Mouse (Mus musculus): Measurements from ENCODE around the gene Galntl6. TPM values are rescaled to one million over a fixed set of nuclear protein-coding genes. Genes with fewer than 3 reads are reported as not detected.

Gene Galntl6
- total and polyA plus RNA-seq, 3 experiments = not detected

GRCm38 (mm10) chr8:58084931-58085330 is 827.5 kb downstream of the Galntl6 start:
- H3K9me3 ChIP-seq (replicated peaks; ENCODE audit: low read length) = no peaks in the 10 kb centered on the region
- H3K4me3 ChIP-seq (replicated peaks in 1 of 3; ENCODE audit: low read depth in 2 of 3, low read length in 2 of 3, poor library complexity in 1 of 3) = no peak overlapping the region
- H3K4me1 ChIP-seq (ENCODE audit: control insufficient read depth in 1 of 2, insufficient read depth in 2 of 2) = peaks cover 0 to 9% of the 10 kb centered on the region in 2 experiments; a peak in 1 of 4 replicates
- H3K9ac ChIP-seq (ENCODE audit: insufficient read depth, low read depth) = no peak overlapping the region
- no peak for DNase-seq (ENCODE audit: extremely low read depth)
- TF ChIP-seq TBP (conservative IDR thresholded peaks at IDR 0.05; ENCODE audit: low read depth, low read length) = no peak
- TF ChIP-seq MYC (IDR thresholded peaks at IDR 0.05; ENCODE audit: low read depth, low read length) = no peak
- no peak for TF ChIP-seq IRF4 (IDR thresholded peaks at IDR 0.05; ENCODE audit: low read depth, low read length)
- TF ChIP-seq PAX5 (IDR thresholded peaks at IDR 0.05; ENCODE audit: low read length) = no peak
- dilution Hi-C loops (cut with MboI; ENCODE audit: extremely low pct_ligation_motif_present, extremely low pct_unique_long_range_greater_than_20kb, low sequenced_read_pairs) (no loop called here), in situ Hi-C loops (cut with MboI; ENCODE audit: low pct_ligation_motif_present, low pct_unique_long_range_greater_than_20kb, low sequenced_read_pairs) (no loop called here)
- H3K27ac ChIP-seq (ENCODE audit: insufficient read depth, low read depth) = no peak overlapping the region
- H3K36me3 ChIP-seq (replicated peaks in 1 of 2; ENCODE audit: control insufficient read depth in 1 of 2, insufficient read depth in 1 of 2, low read length in 1 of 2) = no peaks in the 10 kb centered on the region
- no peak overlapping the region for H3K4me2 ChIP-seq (ENCODE audit: insufficient read depth, low read depth, poor library complexity, severe bottlenecking)
- no peaks in the 10 kb centered on the region for H3K27me3 ChIP-seq (replicated peaks)
- no peaks in the 10 kb centered on the region for H3K79me2 ChIP-seq (replicated peaks; ENCODE audit: control insufficient read depth, extremely low read depth, insufficient read depth, poor library complexity, severe bottlenecking)

GRCm38 (mm10) chr8:58081715-58082114 is 830.7 kb downstream of the Galntl6 start:
- Histone ChIP-seq H3K9me3 (replicated peaks; ENCODE audit: low read length) (no peaks in the 10 kb centered on the region), H3K9ac (ENCODE audit: insufficient read depth, low read depth) (no peak overlapping the region), H3K27me3 (replicated peaks) (no peaks in the 10 kb centered on the region), H3K36me3 (replicated peaks in 1 of 2; ENCODE audit: control insufficient read depth in 1 of 2, insufficient read depth in 1 of 2, low read length in 1 of 2) (no peaks in the 10 kb centered on the region), H3K4me2 (ENCODE audit: insufficient read depth, low read depth, poor library complexity, severe bottlenecking) (no peak overlapping the region), H3K4me1 (ENCODE audit: control insufficient read depth in 1 of 2, insufficient read depth in 2 of 2) (peaks cover 0 to 9% of the 10 kb centered on the region in 2 experiments; a peak in 1 of 4 replicates), H3K27ac (ENCODE audit: insufficient read depth, low read depth) (no peak overlapping the region), H3K79me2 (replicated peaks; ENCODE audit: control insufficient read depth, extremely low read depth, insufficient read depth, poor library complexity, severe bottlenecking) (no peaks in the 10 kb centered on the region), H3K4me3 (replicated peaks in 1 of 3; ENCODE audit: low read depth in 2 of 3, low read length in 2 of 3, poor library complexity in 1 of 3) (no peak overlapping the region)
- in situ Hi-C loops (cut with MboI; ENCODE audit: low pct_ligation_motif_present, low pct_unique_long_range_greater_than_20kb, low sequenced_read_pairs) (no loop called here), dilution Hi-C loops (cut with MboI; ENCODE audit: extremely low pct_ligation_motif_present, extremely low pct_unique_long_range_greater_than_20kb, low sequenced_read_pairs) (no loop called here)
- TF ChIP-seq ELF1 (IDR thresholded peaks at IDR 0.05; ENCODE audit: low read depth, low read length) (no peak), MAFK (IDR thresholded peaks at IDR 0.05; ENCODE audit: insufficient replicate concordance, low read length) (no peak), E2F4 (IDR thresholded peaks at IDR 0.05; ENCODE audit: insufficient replicate concordance, low read depth, low read length) (no peak), KAT2A (IDR thresholded peaks at IDR 0.05; ENCODE audit: insufficient replicate concordance, low read length) (no peak), USF1 (IDR thresholded peaks at IDR 0.05; ENCODE audit: low read depth, low read length) (no peak), MYC (IDR thresholded peaks at IDR 0.05; ENCODE audit: low read depth, low read length) (no peak), RAD21 (IDR thresholded peaks at IDR 0.05; ENCODE audit: low read depth, low read length) (no peak), HCFC1 (IDR thresholded peaks at IDR 0.05; ENCODE audit: low read depth, low read length) (no peak), CHD1 (IDR thresholded peaks at IDR 0.05; ENCODE audit: low read depth, low read length) (no peak), MEF2A (IDR thresholded peaks at IDR 0.05; ENCODE audit: borderline replicate concordance, low read depth, low read length) (no peak), BHLHE40 (IDR thresholded peaks at IDR 0.05; ENCODE audit: low read depth, low read length) (no peak), MAX (IDR thresholded peaks at IDR 0.05; ENCODE audit: low read length) (no peak), RCOR1 (conservative IDR thresholded peaks at IDR 0.05; ENCODE audit: low read depth, low read length) (no peak), CHD2 (IDR thresholded peaks at IDR 0.05; ENCODE audit: low read length) (no peak), ZMIZ1 (IDR thresholded peaks at IDR 0.05; ENCODE audit: low read depth, low read length) (no peak), MAZ (IDR thresholded peaks at IDR 0.05; ENCODE audit: low read depth, low read length) (no peak), SIN3A (IDR thresholded peaks at IDR 0.05; ENCODE audit: low read length) (no peak), POLR2A (IDR thresholded peaks at IDR 0.05; ENCODE audit: low read depth, low read length) (no peak), TCF12 (IDR thresholded peaks at IDR 0.05; ENCODE audit: low read depth, low read length) (no peak), CTCF (conservative IDR thresholded peaks at IDR 0.05 in 1 of 2, IDR thresholded peaks at IDR 0.05 in 1 of 2; ENCODE audit: low read depth in 2 of 2, low read length in 2 of 2) (no peak)
- no peak for DNase-seq (ENCODE audit: extremely low read depth)

All from CH12.LX (cell line).